Mouse (Mus musculus) MEL (cell line): ENCODE results near the gene Dhrs9. TPM values are rescaled to one million over a fixed set of nuclear protein-coding genes. Genes with fewer than 3 reads are reported as not detected.

Experiments used
- DNase-seq: peaks from one replicate; pipeline ENCODE4 v3.0.0; 2011; ENCODE audit warnings: low read depth, low spot score
- H3K27ac ChIP-seq: 2 replicates; pipeline ENCODE4 v1.5.1; 2012; ENCODE audit warnings: low read depth, mild to moderate bottlenecking, control low read depth, low read length, moderate library complexity; ENCODE audit not compliant: control insufficient read depth
- H3K27me3 ChIP-seq, 2 experiments: fragments of 150-350 bp in 1 of 2; sonication (generic) in 1 of 2; 2 replicates each; pipeline ENCODE4 v1.6.1; 2012; ENCODE audit warnings: low read length in 2 of 2, mild to moderate bottlenecking in 2 of 2, improper control_type of control experiment in 1 of 2, moderate library complexity in 1 of 2; ENCODE audit not compliant: insufficient read depth in 2 of 2, control insufficient read depth in 1 of 2
- H3K36me3 ChIP-seq, 2 experiments: 2 replicates each; pipeline ENCODE4 v1.6.1; 2012 to 2014; ENCODE audit warnings: low read length in 2 of 2, improper control_type of control experiment in 1 of 2, inconsistent platforms in 1 of 2, mild to moderate bottlenecking in 1 of 2; ENCODE audit not compliant: insufficient read depth in 2 of 2, control insufficient read depth in 1 of 2
- H3K4me1 ChIP-seq, 2 experiments: fragments of 150-350 bp in 1 of 2; sonication (generic) in 1 of 2; 2 replicates each; pipeline ENCODE4 v1.6.1; 2012; ENCODE audit warnings: low read length in 2 of 2, improper control_type of control experiment in 1 of 2, mild to moderate bottlenecking in 1 of 2; ENCODE audit not compliant: insufficient read depth in 2 of 2, control insufficient read depth in 1 of 2
- H3K4me3 ChIP-seq, 2 experiments: fragments of 150-350 bp in 1 of 2; sonication (generic) in 1 of 2; 2 replicates each; pipeline ENCODE4 v1.5.1; 2012; ENCODE audit warnings: low read depth in 2 of 2, low read length in 2 of 2, mild to moderate bottlenecking in 2 of 2, moderate library complexity in 2 of 2, control low read depth in 1 of 2, improper control_type of control experiment in 1 of 2; ENCODE audit not compliant: control insufficient read depth in 1 of 2, insufficient read depth in 1 of 2
- H3K79me2 ChIP-seq: 2 replicates; pipeline ENCODE4 v1.6.1; 2012; ENCODE audit warnings: mild to moderate bottlenecking, low read length, moderate library complexity; ENCODE audit not compliant: control insufficient read depth, poor library complexity, insufficient read depth
- H3K9ac ChIP-seq: 2 replicates; pipeline ENCODE4 v1.6.1; 2012; ENCODE audit warnings: low read depth, mild to moderate bottlenecking, control low read depth, low read length, moderate library complexity; ENCODE audit not compliant: control insufficient read depth, poor library complexity, severe bottlenecking
- H3K9me3 ChIP-seq: fragments of 150-350 bp; sonication (generic); replicated peaks from 2 replicates; pipeline ENCODE4 v1.6.1; 2012; ENCODE audit warnings: mild to moderate bottlenecking, low read length, improper control_type of control experiment, moderate library complexity; ENCODE audit not compliant: insufficient read depth
- BHLHE40 ChIP-seq: IDR thresholded peaks from 2 replicates; pipeline ENCODE4 v1.6.1; 2012; ENCODE audit warnings: low read depth, mild to moderate bottlenecking, inconsistent platforms, low read length, improper control_type of control experiment, borderline replicate concordance
- ETS1 ChIP-seq: IDR thresholded peaks from 2 replicates; pipeline ENCODE4 v1.6.1; 2012; ENCODE audit warnings: low read depth, mild to moderate bottlenecking, inconsistent platforms, low read length, improper control_type of control experiment, moderate library complexity
- KAT2A ChIP-seq: conservative IDR thresholded peaks from 2 replicates; pipeline ENCODE4 v1.6.1; 2012; ENCODE audit warnings: low read depth, low read length, improper control_type of control experiment, inconsistent platforms
- MEF2A ChIP-seq: IDR thresholded peaks from 2 replicates; pipeline ENCODE4 v1.6.1; 2014; ENCODE audit warnings: low read depth, mild to moderate bottlenecking, inconsistent platforms, low read length, improper control_type of control experiment; ENCODE audit not compliant: poor library complexity, insufficient replicate concordance, severe bottlenecking; ENCODE audit errors: extremely low read depth
- MXI1 ChIP-seq: IDR thresholded peaks from 2 replicates; pipeline ENCODE4 v1.6.1; 2011; ENCODE audit warnings: mild to moderate bottlenecking, low read depth, low read length, improper control_type of control experiment
- MYC ChIP-seq: IDR thresholded peaks from 2 replicates; pipeline ENCODE4 v1.6.1; 2011; ENCODE audit warnings: low read depth, mild to moderate bottlenecking, low read length, improper control_type of control experiment, moderate library complexity
- NELFE ChIP-seq: IDR thresholded peaks from 2 replicates; pipeline ENCODE4 v1.6.1; 2011; ENCODE audit warnings: low read depth, low read length, improper control_type of control experiment
- NRF1 ChIP-seq: IDR thresholded peaks from 2 replicates; pipeline ENCODE4 v1.6.1; 2014; ENCODE audit warnings: low read depth, mild to moderate bottlenecking, inconsistent platforms, low read length, improper control_type of control experiment, moderate library complexity; ENCODE audit not compliant: poor library complexity, insufficient read depth, severe bottlenecking
- POLR2A ChIP-seq, 2 experiments: IDR thresholded peaks; 2 replicates each; pipeline ENCODE4 v1.6.1; 2011 to 2012; ENCODE audit warnings: low read length in 2 of 2, mild to moderate bottlenecking in 2 of 2, control low read depth in 1 of 2, improper control_type of control experiment in 1 of 2, low read depth in 1 of 2, moderate library complexity in 1 of 2; ENCODE audit not compliant: control insufficient read depth in 1 of 2, insufficient read depth in 1 of 2, poor library complexity in 1 of 2
- RCOR1 ChIP-seq: IDR thresholded peaks from 2 replicates; pipeline ENCODE4 v1.6.1; 2012; ENCODE audit warnings: low read depth, mild to moderate bottlenecking, inconsistent platforms, low read length, improper control_type of control experiment
- TAL1 ChIP-seq: IDR thresholded peaks from 2 replicates; pipeline ENCODE4 v1.6.1; 2012; ENCODE audit warnings: mild to moderate bottlenecking, inconsistent platforms, low read length, moderate library complexity, mixed read lengths
- UBTF ChIP-seq: IDR thresholded peaks from 2 replicates; pipeline ENCODE4 v1.6.1; 2012; ENCODE audit warnings: low read depth, mild to moderate bottlenecking, inconsistent platforms, low read length, improper control_type of control experiment, moderate library complexity, borderline replicate concordance; ENCODE audit not compliant: insufficient read depth
- ZC3H11A ChIP-seq: IDR thresholded peaks from 2 replicates; pipeline ENCODE4 v1.6.1; 2012; ENCODE audit warnings: low read depth, mild to moderate bottlenecking, inconsistent platforms, low read length, improper control_type of control experiment
- ZNF384 ChIP-seq: IDR thresholded peaks from 2 replicates; pipeline ENCODE4 v1.6.1; 2012; ENCODE audit warnings: low read depth, mild to moderate bottlenecking, inconsistent platforms, low read length, improper control_type of control experiment
- polyA plus RNA-seq, 2 experiments: library from polyadenylated mRNA; stranded (reverse) in 1 of 2; unstranded in 1 of 2; fragments of >175 nt in 1 of 2; fragments of >200 nt in 1 of 2; gene quantifications; 2 replicates each; pipeline versions ENCODE4 v1.2.1 to v1.2.4; 2012; ENCODE audit warnings: low replicate concordance in 2 of 2, low read depth in 1 of 2; ENCODE audit not compliant: insufficient read length in 2 of 2, insufficient read depth in 1 of 2, missing spikeins in 1 of 2
- total RNA-seq: library from RNA; depleted of rRNA; stranded (reverse); fragments of 300-350 nt; gene quantifications from 2 replicates; pipeline ENCODE4 v1.2.3, GENCODE M21; 2012

The Dhrs9 gene
- total and polyA plus RNA-seq, 3 experiments, result not detected

DNA sequence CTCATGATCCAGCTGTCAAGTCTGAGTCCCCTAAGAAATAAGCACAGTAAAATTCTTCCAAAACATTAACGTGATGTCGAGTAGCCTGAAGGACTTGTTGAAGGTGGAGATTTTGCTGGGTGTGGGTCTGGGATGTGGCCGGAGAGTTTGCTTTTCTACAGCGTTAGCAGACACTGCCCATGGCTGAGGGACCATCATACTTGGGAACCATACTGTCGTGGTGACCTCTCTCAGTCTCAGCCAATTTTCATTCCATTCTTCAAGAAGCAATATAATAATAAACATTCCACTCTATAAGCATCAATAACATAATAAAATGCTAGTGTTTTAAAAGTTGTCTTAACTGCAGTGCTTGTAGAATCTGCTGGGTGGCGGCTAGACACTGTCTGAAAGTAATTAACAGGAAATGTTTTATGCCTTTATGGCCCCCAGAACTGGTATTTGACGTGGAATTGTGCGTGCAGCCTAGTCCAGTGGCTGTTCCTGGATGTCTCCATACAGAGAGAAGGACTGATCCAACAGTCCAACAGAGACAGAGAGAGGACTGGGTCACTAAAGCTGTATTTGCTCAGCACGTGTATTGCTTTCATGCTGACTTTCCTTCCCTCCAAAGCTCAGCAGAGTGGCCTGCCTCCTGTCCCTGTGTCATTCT is 15.5 kb downstream of the Dhrs9 start:
- no peaks in the 10 kb centered on the region for H3K9me3 ChIP-seq
- H3K79me2 ChIP-seq, result no peaks in the 10 kb centered on the region
- TF ChIP-seq UBTF (no peak), POLR2A (IDR thresholded peaks at IDR 0.05; ENCODE audit: control insufficient read depth in 1 of 2, insufficient read depth in 1 of 2, low read depth in 1 of 2, low read length in 2 of 2, poor library complexity in 1 of 2) (no peak)
- no peaks in the 10 kb centered on the region for H3K36me3 ChIP-seq
- H3K4me3 ChIP-seq, result no peak overlapping the region
- H3K27ac ChIP-seq, result no peak overlapping the region
- H3K4me1 ChIP-seq, result no peaks in the 10 kb centered on the region
- DNase-seq, result no peak
- H3K9ac ChIP-seq, result no peak overlapping the region
- no peaks in the 10 kb centered on the region for H3K27me3 ChIP-seq

DNA sequence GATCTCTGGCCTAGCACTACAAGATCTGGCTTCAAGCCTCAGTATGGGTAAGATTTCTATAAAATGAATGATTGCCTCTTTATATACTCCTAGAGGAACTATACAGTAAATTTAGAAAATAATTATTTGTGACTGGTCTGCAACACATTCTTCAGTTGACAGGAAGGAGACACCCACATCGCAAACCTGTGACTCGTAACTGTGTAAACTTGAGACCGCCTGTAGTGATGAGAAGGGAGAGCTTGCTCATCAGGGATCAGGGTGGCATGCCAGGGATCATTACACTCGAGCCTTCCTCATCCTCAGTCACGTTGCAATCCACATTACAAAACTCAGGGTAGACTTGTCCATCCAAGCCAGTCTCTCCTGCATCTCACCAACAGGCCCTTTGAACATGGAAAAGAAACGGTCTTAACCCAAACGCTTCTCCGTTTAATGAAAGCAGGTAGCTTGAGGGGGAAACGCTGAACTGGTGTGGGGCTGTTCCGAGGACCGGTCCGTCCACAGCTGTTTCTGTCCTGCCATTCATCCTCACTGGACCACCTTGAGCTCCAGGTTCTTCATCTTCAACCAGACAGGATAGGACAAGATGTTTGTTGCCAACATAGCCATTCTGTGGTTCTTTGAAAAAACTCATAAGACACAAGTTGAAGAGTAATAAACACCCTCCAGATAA is 16.7 kb downstream of the Dhrs9 start:
- no peak overlapping the region for H3K27ac ChIP-seq
- no peak for DNase-seq
- no peak for TF ChIP-seq RCOR1
- no peak for TF ChIP-seq BHLHE40
- no peak for TF ChIP-seq MYC
- TF ChIP-seq KAT2A, result no peak
- TF ChIP-seq ZNF384, result no peak
- no peak for TF ChIP-seq MXI1
- no peak for TF ChIP-seq NELFE
- TF ChIP-seq ZC3H11A, result no peak
- TF ChIP-seq POLR2A (IDR thresholded peaks at IDR 0.05; ENCODE audit: control insufficient read depth in 1 of 2, insufficient read depth in 1 of 2, low read depth in 1 of 2, low read length in 2 of 2, poor library complexity in 1 of 2), result no peak
- no peak for TF ChIP-seq NRF1
- no peak for TF ChIP-seq MEF2A
- TF ChIP-seq ETS1, result no peak
- TF ChIP-seq TAL1, result no peak
- H3K27me3 ChIP-seq, result no peaks in the 10 kb centered on the region
- no peaks in the 10 kb centered on the region for H3K4me1 ChIP-seq
- H3K9me3 ChIP-seq, result no peaks in the 10 kb centered on the region
- no peak overlapping the region for H3K4me3 ChIP-seq
- H3K36me3 ChIP-seq, result no peaks in the 10 kb centered on the region
- no peaks in the 10 kb centered on the region for H3K79me2 ChIP-seq
- no peak overlapping the region for H3K9ac ChIP-seq
